Mouse (Mus musculus): ENCODE results near the gene Hoxb9.
A peak's percentile ranks its signal among the peaks of the same experiment; 100 is the strongest.

The Hoxb9 gene

GRCm38 (mm10) chr11:96267021-96267920 is 4.0 kb upstream of the Hoxb9 start:
- DNase-seq (ENCODE audit: low spot score), result no peak

GRCm38 (mm10) chr11:96268031-96268745 is 3.1 kb upstream of the Hoxb9 start:
- no peak for DNase-seq (ENCODE audit: low spot score)

DNA sequence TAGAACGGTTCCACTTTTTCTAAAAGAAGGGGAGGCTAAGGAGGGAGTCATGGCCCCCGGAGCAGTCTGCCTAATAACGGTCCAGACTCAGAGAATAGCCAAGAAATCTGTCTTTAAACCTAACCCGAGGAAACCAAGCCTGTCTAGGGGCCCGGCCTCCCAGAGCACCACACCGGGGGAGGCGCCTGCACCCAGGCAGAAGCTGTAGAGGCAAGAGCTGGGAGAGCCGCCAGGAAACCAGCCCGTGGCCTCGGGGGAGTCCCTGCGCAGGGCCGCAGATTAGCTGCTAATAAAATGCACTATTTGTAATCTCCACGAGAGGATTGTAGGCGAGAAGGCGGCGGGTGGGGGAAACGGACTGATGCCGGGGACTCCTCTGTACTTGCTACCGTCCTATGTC is 1.4 kb upstream of the Hoxb9 start:
- DNase-seq (ENCODE audit: low spot score), result no peak

DNA sequence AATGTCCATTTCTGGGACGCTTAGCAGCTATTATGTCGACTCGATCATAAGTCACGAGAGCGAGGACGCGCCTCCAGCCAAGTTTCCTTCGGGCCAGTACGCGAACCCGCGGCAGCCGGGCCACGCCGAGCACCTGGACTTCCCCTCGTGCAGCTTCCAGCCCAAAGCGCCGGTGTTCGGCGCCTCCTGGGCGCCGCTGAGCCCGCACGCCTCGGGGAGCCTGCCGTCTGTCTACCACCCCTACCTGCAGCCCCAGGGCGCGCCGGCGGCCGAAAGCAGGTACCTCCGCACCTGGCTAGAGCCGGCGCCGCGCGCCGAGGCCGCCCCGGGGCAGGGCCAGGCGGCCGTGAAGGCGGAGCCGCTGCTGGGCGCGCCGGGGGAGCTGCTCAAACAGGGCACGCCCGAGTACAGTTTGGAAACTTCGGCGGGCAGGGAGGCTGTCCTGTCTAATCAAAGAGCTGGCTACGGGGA is 319 bp downstream of the Hoxb9 start:
- DNase-seq (ENCODE audit: low spot score), result no peak

DNA sequence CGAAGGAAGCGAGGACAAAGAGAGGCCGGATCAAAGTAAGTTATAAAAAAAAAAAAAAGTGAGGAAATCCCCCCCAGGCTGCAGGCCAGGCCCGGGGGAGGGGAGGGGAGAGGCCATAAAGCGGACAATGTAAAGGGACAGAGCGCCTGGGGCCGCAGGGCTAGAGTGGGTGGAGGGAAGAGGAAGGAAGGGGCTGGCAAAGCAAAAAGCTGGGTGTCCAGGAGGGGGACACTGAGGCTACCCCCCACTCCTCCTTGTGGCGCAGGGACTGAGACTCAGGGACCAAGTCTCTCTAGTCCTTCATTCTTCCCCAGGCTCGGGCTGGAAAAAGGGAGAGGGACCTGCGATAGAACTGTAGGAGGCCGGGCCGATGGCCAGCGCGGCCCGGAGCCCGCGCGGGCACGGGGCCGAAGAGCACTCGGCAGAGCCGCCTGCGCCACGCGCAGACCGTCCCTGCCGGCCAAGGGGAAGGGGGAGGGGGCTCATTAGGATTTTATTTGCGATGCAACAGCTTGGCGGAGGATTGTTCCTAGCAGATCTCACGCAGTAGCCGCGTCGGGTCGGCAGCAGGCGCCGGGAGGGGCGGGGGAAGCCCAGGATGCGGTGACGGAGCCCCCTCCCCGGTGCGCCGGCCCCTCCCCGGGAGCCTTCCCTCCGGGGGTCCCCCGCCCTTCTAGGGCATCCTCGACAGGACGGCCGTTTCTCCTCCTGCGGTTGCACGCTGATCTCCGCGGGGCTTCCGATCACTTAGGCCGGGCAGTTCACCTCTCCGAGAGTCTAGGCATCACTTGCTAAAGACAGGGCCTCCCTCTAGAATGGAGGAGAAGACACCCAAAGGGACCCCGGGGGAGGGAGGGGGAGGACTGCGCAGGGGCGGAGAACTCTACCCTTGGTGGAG is 1.0 kb downstream of the Hoxb9 start:
- no peak for DNase-seq (ENCODE audit: low spot score)

- no peak for DNase-seq (ENCODE audit: low spot score)
Observed at GRCm38 (mm10) chr11:96274428-96274827, 3.2 kb downstream of the Hoxb9 start.

- DNase-seq (ENCODE audit: low spot score), result no peak
Observed at GRCm38 (mm10) chr11:96275896-96276295, 4.6 kb downstream of the Hoxb9 start.

- no peak for DNase-seq (ENCODE audit: low spot score)
Observed at GRCm38 (mm10) chr11:96277151-96278044, 6.1 kb downstream of the Hoxb9 start.

DNA sequence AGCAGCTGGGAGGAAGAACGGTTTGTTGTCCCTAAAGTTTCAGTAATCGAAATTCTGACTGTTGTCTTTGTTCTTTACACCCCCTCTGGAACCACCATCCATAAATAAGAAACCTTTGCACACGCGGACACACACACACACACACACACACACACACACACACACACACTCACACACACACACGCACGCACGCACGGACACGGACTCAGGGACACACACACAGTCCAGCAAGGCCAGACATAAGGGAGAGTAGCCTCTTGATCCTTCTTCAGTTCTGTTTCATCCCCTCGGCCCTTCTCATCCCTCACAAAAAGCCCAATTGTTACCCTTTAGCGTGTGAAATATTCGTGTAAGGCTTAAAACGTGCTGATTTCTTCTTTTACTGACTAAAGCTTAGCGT is 7.1 kb downstream of the Hoxb9 start:
- DNase-seq (ENCODE audit: low spot score), result no peak

- peak; percentile 85 for DNase-seq (ENCODE audit: low spot score)
Observed at GRCm38 (mm10) chr11:96278773-96279172, 7.5 kb downstream of the Hoxb9 start.

DNA sequence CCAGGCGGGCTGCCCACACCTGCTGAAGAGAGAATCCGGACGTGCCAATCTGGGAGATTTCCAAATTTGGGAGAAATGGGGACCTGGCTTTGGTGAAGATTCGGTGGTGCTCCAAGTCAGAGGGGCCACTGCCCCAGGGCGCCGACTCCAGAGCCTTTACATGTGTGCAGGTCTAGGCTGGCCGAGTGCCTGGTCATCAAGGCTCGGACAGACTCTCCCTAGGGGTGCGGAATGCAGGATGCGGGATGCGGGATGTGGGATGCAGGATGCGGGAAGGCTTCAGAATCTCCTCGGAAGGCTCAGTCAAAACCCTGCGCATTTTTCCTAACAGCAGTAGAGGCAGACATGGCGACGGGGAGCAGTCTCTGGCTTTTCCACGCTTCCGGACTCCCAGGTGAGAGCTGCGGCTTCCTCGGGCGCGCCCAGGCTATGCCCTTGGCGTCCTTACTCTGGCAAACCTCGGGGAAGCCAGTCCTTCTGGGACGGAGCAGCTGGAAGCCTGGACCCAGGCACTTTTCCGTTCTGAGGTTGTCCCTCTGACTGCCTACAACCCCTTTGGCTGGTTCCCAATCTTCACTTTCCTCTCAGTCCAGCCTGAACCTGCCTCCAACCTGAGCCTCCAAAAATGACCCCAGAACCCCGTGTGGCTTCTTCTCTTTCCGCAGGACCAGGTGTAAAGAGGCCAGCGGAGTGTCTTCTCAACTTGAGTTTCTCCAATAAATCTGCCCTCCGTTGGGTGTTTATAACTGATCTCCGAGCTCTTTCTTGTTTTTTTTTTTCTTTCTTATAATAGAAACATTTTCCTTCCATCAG is 8.4 kb downstream of the Hoxb9 start:
- no peak for DNase-seq (ENCODE audit: low spot score)

GRCm38 (mm10) chr11:96280399-96281378 is 9.4 kb downstream of the Hoxb9 start:
- DNase-seq (ENCODE audit: low spot score), result no peak

DNA sequence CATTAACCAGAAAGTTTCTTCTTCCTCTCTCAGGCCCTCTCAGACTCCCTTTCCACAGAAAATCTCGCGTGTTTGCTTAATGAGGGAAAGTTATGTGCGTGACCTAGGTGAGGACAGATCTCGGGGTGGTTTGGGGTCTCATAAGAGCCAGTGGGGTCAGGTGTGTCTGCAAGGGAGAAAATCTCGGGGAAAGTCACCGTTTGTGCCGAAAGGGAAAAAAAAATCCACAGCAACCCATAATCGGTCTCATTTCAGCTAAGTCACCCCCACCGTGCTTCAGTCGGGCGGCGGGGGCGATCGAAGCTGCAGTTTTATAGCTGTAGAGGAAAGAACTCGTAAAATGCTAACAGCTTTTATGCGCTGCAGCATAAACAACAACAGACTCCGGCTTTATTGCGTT is 10.1 kb downstream of the Hoxb9 start:
- no peak for DNase-seq (ENCODE audit: low spot score)

DNA sequence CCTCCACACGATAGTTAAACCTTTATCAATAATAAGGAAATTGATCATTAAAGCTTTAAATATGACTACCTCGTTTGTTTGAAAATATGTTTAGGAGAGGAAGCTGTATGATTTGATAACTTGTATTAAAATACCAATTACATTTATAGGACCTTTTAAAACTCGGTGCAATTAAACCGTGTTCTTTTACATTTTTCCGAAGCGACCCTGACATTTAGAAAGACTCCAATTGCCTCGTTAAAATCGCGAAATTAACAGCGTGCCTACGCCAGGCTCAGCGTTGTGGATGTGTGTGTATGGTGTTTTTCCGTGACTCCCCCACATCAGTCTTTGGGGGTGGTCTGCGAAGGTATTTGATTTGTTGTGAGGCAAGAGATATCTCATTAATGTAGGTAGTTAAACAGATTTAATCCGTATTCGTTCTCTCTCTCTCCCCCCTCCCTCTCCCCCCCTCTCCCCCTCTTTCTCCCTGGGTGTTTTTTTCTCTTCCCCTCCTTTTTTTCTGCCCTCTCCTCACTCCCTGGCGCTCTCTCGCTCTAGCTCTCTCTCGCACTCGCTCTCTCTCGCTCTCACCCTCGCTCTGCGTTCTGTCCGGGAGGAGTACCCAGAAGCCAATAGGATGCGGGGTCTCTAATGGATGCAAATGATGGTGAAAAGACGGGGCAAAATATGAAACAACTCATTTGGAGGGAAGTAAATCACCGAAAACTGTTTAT is 10.8 kb downstream of the Hoxb9 start, which contains the start of gene Hoxb8:
Gene Hoxb8, plus strand, starts transcription at position 51 of the 716 bp plus-strand sequence.
- no peak for DNase-seq (ENCODE audit: low spot score)

DNA sequence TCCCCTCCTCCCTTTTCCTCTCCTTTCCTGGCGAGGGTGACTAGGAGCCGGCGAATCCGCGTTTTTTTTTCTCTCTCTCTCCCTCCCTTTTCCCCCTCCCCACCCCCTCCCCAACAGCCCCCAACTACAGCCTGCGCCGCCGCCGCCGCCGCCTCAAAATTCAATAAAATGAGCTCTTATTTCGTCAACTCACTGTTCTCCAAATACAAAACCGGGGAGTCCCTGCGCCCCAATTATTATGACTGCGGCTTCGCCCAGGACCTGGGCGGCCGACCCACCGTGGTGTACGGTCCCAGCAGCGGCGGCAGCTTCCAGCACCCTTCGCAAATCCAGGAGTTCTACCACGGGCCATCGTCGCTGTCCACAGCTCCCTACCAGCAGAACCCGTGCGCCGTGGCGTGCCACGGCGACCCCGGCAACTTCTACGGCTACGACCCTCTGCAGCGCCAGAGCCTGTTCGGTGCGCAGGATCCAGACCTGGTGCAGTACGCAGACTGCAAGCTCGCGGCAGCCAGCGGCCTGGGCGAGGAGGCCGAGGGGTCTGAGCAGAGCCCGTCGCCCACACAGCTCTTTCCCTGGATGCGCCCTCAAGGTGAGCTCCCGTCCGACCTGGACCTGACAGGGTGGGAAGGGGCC is 11.7 kb downstream of the Hoxb9 start:
- DNase-seq (ENCODE audit: low spot score), result no peak

DNA sequence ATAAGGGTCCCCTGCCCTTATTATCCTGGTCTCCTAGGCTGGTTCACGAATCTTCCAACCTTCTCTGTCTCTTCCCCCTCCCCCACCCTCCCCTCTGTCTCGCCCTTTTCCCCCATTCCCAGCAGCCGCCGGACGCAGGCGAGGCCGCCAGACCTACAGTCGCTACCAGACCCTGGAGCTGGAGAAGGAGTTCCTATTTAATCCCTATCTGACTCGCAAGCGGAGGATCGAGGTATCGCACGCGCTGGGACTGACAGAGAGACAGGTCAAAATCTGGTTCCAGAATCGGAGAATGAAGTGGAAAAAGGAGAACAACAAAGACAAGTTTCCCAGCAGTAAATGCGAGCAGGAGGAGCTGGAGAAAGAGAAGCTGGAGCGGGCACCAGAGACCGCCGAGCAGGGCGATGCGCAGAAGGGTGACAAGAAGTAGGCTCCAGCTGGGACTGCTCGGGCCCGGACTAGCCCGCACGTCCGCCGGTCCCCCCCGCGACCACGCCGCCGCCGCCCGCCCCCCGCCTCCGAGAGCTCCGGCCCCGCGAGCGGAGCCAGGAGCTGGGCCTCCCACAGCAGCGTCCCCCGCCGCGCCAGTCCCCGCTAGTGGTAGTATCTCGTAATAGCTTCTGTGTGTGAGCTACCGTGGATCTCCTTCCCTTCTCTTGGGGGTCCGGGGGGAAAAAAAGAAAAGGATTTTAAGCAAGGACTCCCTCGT is 12.9 kb downstream of the Hoxb9 start:
- no peak for DNase-seq (ENCODE audit: low spot score)
